Mouse (Mus musculus) olfactory bulb, adult 2 months (tissue): ENCODE data around the gene A930002H24Rik.
"Not testable (repeated sequence)": the region's sequence is repeated elsewhere in the genome, so short reads cannot be mapped to it uniquely, and the experiment has no call there.

Experiments
- CTCF ChIP-seq: fragments of 200-500 bp; IDR thresholded peaks from 2 replicates; pipeline ENCODE4 v1.5.1; 2012; ENCODE audit warnings: low read depth, mild to moderate bottlenecking, low read length, moderate library complexity; ENCODE audit not compliant: insufficient read depth
- POLR2A ChIP-seq: fragments of 200-500 bp; IDR thresholded peaks from 2 replicates; pipeline ENCODE4 v1.6.1; 2012; ENCODE audit warnings: mild to moderate bottlenecking, low read depth, low read length, moderate library complexity; ENCODE audit not compliant: insufficient read depth

- TF ChIP-seq CTCF, POLR2A: not testable (repeated sequence)
Observed at GRCm38 (mm10) chr17:63845766-63846165, 17.8 kb downstream of the A930002H24Rik start.
